Mouse (Mus musculus) heart, postnatal 36 days (tissue): ENCODE data around the gene Nxph3. TPM values are rescaled to one million over a fixed set of nuclear protein-coding genes. Genes with fewer than 3 reads are reported as not detected.

Source experiments
- DNase-seq, 2 experiments: peaks; one replicate each; pipeline ENCODE4 v3.0.0; 2021 to 2022
- intact Hi-C: fragments of 180-260 bp; cut with DNase I; formaldehyde crosslinking; loops from one replicate; pipeline ENCODE4 v1.15.1; 2025
- total RNA-seq, 2 experiments: library from RNA; stranded (reverse); gene quantifications; 2 replicates each; pipeline ENCODE4 v1.2.3; 2021

Gene Nxph3
- under 1 TPM; 0.64 to 0.68 TPM for total RNA-seq

DNA sequence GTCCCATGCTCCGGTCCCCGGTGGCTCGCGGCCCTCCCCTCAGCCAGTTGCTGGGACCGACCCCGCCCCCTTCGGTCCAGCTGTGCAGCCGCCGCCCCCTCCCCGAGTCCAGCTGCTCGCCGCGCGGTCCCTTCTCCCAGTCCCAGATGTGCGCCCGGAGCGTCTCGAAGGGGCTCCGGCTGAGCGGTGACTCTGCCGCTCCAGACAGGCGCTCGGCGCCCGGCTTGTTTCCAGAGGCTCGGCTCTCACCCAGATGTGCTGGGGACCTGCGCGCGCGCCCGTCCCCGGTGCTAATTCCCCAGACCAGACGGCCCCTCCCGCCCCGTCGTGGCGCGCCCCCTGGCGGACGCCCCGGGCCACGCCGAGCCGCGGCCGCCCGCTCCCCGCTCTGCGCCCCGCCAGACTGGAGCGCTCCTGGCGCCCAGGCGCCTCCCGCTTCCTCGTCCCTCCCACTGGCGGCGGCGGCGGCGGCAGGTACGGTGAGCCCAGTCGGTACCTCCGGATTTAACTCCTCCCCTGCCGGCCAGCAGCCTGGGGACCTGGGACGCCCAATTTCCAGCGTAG lies at the start of gene Nxph3:
Nxph3 (minus strand) TSS at position 273 of the 564 bp plus-strand sequence.
- intact Hi-C loops = no loop called here

DNA sequence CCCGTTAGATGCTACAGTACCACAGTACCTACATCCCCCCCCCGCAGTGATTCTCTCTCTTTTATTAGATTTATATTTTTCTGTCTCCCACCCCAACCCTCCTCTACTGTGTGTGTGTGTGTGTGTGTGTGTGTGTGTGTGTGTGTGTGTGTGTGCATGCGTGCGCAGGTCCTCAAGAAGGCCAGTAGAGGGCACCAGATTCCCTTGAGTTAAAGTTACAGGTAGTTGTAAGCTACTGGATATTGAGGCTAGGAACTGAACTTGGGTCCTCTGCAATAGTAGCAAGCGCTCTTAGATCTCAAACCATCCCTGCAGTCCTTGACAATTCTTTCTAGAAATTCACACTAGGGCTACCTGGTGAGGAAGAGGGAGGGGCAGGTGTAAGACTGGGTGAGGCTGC lies 49.5 kb upstream of the Nxph3 start:
- no peak for DNase-seq
- intact Hi-C loops = no loop called here

More for the DNA sequence above, at the start of gene Nxph3:
- peak; percentile 79 to 81 for DNase-seq

DNA sequence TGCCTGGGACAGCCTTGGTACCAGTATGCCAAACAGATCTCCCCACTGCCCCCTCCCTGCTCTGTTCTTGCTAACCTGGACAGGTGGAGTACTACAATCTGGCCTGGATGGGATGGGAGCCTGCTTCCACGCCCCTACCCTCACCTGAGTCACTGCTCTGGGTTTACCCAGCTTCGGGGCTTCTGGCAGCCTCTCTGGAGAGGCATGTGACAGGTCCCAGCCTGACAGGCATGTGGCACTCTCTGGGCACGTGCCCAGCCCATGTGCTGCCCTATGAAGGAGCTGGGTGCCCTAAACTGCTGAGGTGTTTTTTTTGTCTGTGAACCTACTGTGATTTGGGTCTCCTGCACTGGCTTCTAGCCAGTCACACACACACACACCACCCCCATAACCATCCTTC lies 46.4 kb upstream of the Nxph3 start:
- no peak for DNase-seq
- intact Hi-C loops = no loop called here

DNA sequence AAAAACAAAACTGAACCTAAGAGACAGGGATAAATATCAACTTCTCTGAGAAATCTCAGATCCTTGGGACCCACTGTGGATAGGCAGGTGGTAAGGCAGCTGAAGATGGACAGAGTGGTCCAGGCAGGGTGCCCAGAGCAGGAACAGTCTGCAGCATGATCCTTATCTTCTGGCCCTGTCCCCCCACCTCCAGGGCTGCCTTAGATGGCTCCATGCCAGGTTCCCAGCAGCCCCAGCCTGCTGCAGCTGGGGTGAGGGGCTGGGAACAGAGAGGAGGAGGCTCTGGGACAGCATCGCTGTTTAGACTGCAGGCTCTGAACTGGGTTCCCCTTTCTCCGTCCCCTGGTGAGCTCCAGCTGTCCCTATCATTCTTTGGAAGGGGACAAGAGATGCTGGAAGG lies 45.4 kb upstream of the Nxph3 start:
- DNase-seq = no peak
- intact Hi-C loops = no loop called here

DNA sequence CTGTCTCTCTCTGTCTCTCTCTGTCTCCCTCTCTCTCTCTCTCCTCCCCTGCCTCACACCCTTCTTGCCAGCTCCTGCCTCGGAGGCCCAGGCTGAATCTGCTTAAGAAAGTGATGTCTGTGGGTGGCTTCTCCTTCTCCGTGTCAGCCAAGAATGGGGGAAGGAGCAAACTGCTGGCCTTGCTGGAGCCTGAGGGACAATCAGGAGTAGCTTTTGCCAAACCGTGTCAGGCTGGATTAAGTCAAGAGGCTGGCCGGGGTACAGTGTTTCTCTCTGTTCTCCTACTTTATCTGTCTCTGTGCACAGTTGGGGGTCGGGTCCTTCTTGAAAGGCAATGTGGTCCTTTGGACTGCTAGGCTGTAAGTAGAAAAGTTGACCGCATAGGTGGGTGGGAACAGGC lies 43.3 kb upstream of the Nxph3 start:
- intact Hi-C loops = no loop called here
- no peak for DNase-seq

DNA sequence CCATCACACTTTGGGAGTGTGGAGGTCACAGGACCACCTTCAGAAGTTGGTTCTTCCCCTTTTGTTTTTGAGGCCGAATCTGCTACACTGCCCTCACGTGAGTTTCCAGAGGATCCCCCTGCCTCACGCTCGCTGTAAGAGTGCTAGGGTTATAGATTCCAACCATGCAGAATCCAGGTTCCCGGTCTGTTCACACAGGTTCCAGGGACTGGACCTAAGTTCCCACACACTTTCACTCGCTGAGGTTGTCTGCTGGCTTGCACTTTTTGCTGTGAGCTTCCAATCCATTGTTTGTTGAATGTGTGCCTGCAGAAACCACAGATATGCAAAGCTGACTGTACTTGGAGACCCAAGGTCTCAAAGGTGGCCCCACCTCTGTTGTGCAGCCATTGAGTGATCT lies 42.7 kb upstream of the Nxph3 start:
- no peak for DNase-seq
- intact Hi-C loops = no loop called here

DNA sequence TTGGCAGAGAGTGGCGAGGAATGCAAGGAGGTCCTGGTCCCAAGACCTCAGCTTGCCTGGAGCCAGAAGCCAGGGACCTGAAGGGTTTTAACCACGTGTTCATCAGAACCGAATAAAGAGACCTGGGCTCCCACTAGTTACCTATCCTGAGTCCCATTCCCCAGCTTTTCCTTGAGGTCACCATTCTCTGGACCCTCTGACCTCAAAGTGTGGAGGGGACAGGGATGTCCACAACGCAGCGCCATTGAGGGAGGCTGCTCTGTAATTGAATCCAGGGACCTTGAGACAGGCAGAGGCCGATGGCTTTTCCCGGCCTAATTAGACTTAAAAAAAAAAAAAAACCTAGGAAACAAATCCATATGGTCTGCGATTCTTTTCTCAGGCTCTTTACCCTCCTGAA lies 40.9 kb upstream of the Nxph3 start:
- no peak for DNase-seq
- intact Hi-C loops = no loop called here

DNA sequence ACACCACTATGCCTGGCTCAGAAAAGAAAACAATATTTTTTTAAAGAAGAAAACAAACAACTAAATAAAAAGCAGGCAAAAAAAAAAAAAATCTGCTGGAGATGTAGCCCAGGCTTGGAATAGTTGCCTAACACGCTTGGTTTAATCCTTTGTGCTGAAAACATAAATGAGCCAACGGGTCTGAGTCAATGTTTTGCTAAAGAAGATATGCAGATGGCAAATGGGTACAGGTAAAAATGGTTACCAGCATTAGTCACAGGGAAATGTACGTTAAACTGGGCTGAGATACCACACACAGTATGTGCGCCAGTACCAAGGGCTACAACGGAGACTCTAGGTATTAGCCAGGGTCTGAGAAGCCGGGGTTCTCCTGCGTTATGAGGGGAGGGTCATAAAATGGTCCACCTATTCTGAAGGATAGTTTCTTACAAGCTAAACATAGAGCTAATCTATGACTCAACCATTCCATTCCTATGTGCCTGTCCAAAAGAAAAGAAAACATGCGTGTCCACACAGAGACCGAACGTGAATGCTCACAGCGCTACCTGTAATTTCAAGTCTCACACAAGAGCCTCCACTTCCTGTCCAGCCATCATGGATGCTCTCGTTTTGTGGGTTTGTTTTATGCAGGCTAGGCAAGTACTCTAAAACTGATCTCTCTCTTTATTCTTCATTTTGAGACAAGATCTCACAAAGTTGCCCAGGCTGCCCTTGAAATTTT lies 36.1 kb upstream of the Nxph3 start:
- intact Hi-C loops = no loop called here
- no peak for DNase-seq

DNA sequence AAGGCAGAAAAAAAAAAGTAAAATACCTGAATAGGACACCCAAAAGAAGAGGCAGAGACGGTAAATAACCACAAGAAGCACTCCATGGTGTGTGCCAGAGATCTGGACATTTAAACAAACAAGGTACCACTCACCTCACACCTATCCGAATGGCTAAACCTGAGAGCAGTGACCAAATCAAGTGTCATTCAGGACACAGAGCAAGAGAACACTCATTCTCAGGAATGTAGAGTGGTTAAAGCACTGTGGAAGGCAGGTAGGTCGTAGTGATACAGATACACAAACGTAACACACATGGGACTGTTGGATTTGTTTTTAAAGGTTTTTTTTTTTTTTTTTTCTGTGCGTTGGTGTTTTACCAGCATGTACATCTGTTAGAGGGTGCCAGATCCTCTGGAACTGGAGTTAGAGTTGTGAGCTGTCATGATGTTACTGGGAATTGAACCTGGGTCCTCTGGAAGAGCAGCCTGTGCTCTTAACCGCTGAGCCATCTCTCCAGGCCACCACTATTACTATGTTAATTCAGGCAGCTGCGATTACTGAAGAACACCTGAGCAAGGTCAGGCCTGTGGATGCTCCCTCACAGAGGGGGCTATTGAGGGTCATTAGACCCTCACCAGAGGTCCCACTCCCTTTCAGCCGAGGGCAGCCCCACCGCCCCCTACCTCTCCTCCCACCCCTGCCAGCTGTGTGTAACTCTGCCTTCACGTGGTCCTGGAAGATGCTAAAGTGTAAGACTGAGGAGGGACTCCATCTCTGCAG lies 31.8 kb upstream of the Nxph3 start:
- no peak for DNase-seq

DNA sequence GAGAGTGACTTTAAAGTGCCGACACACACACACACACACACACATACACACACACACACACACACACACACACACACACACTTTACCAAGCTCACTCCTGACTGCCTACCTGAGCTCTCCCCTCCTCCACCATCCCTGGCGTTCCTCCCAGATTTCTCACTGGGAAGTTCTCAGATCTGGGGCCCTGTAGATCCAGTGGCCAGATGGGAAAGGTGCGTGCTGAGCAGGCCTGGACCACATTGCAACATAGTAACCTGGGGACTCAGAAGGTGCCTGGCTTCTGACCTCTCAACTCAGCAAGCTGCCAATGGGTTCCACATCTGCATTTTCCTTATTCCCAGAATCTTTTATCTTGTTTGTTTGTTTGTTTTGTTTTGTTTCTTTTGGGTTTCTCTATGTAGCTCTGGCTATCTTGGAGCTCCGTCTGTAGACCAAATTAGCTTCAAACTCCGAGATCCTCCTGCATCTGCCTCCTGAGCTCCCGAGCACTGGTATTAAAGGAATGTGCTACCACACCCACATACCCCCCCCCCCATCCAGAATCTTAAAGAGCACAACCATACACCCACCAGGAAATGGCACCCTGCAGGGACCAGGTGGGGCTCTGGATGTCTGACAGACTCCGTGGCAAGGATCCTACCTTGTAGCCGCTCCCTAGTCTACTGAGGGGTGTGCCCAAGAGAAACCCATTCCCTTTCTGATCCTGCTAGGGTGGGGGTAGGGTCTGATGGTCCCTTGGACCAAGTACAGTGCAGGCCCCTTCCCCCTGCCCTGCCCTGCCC lies 30.4 kb upstream of the Nxph3 start:
- intact Hi-C loops = no loop called here
- DNase-seq = no peak

More for the DNA sequence above, 31.8 kb upstream of the Nxph3 start:
- intact Hi-C loops = no loop called here

DNA sequence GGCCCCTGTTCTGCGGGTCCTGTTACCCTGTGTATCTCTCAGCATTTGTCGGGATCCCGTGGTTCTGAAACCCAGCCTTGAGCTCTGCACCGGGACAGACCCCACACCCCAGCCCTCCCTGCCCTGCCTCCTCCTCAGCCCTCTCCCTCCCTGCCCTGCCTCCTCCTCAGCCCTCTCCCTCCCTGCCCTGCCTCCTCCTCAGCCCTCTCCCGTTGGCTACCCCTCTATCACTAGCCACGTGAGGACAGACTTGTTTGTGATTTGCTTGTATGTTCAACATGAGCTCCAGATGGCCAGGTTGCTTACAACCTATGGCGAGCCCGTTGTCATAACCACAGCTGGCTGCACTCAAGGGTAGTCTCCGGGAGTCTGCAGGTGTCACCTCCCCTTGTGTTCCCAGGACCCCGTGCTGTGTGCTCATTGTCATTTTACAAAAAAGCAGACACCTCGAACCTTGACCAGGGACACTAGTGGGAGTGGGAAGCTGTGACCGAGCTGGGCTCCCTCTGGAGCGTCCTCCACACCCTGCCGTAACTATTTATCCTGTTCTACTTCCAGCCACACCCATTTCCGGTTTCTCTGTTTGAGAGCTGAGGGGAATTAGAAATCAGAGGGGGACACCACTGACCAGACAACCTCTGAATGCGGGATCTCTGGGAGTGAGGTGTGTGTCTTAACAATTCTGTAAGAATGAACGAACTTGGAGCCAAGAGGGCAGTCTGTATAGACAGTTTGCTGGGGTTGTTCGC lies 26.4 kb upstream of the Nxph3 start:
- no peak for DNase-seq
- intact Hi-C loops = no loop called here

DNA sequence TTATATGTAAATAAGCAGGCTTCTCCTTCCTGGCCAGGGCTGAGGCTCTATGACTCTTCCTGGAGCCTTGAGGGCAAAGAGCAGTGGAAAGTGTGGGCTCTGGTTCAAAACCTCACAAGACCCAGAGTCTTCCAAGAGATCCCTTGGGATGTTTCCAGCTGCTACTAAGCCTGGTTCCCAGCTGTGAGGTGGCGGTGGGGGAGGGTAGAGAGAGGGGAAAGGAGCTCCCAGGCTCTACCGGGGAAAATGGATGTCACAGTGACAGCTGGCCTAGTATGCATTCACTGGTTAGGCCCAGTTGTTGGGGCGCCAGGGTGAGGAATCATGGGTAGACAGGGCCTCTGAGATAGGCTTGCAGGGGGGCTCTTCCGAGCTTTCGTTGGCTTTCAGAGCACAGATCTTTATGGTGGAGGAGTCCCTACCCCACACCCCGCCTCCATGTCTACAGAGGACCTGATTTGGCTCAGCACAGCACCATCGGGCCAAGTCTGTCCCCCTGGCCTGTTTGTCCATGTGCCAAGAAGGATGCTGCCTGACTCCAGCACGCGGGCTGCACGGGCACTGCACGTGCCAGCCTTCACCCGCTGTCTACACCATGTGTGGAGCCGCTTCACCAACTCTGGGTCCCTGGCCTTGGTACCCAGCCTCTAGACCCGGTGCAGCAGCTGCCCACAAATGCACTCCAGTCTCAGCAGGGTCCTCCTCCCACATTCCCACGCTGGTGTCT lies 24.2 kb upstream of the Nxph3 start:
- intact Hi-C loops = no loop called here

DNA sequence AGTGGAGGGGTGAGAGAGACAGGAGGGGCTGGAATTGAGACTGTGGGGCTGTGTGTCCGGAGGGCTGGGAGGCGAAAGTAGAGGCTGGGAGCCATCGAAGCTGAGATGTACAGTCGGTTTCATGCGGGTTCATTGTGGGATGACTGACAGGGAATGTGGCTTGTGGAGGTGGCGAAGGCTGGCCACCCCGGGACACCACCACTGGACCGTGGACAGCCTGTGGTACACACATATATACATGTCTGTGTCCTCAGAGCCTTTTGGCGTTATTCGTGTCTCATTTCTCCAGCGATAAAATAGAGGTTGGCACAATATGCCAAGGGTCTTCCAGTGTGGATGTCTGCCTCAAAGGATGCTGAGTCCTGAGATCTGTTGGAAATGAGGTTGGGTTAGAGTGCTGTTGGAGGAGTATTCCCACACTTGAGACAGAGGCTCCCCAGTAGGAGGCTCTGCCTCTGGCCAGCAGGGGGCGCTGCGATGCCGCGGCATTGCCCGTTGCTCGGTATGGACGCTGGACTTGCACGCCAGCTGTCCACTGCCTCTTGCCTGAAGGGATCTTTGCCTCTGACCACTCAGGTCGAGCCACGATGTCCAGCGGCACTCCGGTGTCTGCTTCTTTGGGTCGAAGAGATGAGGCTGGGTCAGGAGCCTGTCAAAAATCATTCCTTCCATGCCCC lies 19.3 kb upstream of the Nxph3 start:
- intact Hi-C loops = loop anchor here (1.0 to 5.0 kb wide), 3 partner anchors 53 to 219 kb away; no protein-coding TSS in a partner anchor
- peak; percentile 91 to 93 for DNase-seq

More for the DNA sequence above, 24.2 kb upstream of the Nxph3 start:
- DNase-seq = no peak

DNA sequence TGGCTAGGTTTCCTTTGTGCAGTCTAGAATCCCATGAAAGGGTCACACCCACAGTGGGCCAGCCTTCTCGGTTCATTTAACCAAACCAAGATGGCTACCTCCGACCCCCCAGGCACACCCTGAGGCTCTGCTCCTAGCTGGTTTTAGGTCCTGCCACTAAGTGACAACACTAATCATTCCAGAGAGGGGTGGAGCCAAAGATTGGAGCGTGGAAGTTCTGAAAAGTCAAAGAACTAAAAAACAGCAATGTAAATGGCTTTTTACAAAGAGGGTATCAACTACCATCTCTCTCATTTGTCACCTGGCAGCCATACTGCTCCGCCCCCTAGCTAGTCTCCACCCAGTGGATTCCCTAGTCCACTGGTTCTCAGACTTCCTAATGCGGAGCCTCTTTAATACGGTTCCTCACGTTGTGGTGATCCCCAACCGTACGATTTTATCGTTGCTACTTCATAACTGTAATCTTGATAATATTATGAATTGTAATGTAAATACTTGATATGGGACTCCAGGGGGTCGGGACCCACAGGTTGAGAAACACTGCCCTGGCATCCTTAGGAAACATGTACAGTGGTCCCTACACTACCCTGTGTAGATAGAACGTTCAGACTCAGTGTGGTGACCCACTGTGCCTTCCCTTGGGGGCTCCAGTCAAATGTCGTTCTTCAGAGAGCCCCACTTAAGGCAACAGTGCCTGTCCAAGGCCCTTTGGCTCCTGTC lies 18.1 kb upstream of the Nxph3 start:
- intact Hi-C loops = loop anchor here (1.0 to 5.0 kb wide), 3 partner anchors 54 to 220 kb away; no protein-coding TSS in a partner anchor
- no peak for DNase-seq

DNA sequence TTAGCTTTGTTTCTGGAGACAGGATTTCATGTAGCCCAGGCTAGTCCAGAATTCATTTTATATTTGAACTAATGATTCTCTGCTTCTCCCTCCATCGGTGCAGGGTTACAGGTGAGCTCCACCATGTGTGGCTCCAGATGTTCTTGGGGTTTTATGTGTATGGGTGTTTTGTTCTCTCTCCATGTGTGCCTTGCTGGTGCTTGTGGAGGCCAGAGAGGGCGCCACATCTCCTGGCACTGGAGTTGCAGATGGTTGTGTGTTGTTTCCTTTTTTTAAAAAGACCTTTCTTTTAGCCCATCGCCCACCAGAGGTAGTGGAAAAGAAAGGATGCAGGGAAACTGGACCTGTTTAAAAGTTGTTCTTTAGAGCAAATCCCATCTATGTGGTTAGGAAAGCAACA lies 13.9 kb upstream of the Nxph3 start:
- intact Hi-C loops = no loop called here
- no peak for DNase-seq

DNA sequence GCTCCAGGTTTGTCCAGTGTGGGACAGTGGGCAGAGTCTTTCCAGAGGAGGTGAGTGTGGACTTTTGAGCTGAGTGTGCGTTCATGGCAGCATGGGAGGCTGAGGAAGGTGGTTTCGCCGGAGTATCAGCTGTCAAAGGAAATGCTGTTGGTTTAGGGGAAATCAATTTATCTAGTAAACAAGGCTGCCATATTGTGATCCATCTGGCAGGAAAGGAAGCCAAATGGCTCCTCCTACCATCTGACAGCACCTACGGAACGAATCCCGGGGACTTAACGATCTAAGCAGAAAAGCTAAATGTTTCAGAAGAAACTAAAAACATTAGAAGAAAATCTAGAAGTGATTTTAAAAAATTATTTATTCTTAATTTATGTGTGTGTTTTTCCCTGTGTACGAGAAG lies 12.9 kb upstream of the Nxph3 start:
- no peak for DNase-seq
- intact Hi-C loops = no loop called here

DNA sequence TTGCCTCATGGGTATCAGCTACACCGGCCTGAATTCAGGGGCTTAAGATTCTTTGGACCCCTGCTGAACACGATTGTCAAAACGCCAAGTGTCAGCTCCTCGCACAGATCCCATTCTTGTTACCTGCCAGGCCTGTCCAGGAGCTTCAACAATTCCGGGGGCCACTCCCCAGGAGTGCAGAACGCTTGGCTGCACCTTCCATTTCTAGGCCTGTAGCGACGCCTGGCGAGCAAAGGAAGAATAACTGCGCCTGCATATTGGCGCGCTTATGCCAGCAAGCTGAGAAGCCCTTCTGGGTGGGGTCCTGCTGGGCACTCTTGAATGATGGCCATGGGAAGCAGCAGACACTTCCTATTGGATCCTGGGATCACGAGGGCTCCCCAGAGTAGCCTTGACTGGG lies 7.2 kb upstream of the Nxph3 start:
- intact Hi-C loops = loop anchor here (1.0 to 2.0 kb wide), 4 partner anchors 123 to 403 kb away; no protein-coding TSS in a partner anchor
- DNase-seq = peak; percentile 79 to 82

DNA sequence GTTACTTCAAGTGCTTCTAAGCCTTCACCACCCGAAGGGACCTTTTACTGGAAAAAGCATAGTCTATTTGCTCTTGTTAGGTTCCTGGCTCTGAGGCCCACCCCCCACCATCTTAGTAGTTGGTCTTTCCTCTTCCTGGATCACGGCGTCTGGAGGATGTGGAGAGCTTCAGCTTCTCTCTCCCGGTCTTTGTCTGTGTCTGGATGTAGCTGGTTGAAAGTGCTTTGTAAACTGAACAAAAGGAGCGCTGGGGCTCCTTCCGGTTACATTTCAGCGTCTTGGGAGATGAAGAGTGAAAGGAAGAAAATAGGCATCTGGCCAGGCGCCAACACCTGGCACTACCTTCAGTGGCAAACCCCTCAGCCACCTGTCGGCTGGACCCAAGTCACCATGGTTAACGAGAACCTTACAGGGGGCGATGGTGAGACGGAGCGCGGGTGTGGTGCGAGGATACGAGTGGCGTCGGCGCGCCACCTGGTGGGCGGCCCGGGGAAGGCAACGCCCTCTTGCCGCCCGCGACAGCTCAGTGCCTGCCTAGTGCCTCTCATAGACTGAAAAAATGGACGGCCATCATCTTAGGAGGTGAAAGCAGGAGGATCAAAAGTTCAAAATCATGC lies 6.2 kb upstream of the Nxph3 start:
- intact Hi-C loops = loop anchor here (1.0 to 2.0 kb wide), 5 partner anchors 122 to 402 kb away; partner anchors contain the start of gene Slc35b1
- DNase-seq = peak; percentile 87 to 92
